Mouse (Mus musculus): ENCODE results near the gene Commd1. TPM values are rescaled to one million over a fixed set of nuclear protein-coding genes. Genes with fewer than 3 reads are reported as not detected.

Gene Commd1
- total RNA-seq (2014; rRNA removed) = 44.0 and 64.3 TPM in 2 replicates
- polyA plus RNA-seq (2015; fragmentation: Nextera tagmentation; extraction: Ambion mirVana) = 207 and 250 TPM in 2 replicates

DNA sequence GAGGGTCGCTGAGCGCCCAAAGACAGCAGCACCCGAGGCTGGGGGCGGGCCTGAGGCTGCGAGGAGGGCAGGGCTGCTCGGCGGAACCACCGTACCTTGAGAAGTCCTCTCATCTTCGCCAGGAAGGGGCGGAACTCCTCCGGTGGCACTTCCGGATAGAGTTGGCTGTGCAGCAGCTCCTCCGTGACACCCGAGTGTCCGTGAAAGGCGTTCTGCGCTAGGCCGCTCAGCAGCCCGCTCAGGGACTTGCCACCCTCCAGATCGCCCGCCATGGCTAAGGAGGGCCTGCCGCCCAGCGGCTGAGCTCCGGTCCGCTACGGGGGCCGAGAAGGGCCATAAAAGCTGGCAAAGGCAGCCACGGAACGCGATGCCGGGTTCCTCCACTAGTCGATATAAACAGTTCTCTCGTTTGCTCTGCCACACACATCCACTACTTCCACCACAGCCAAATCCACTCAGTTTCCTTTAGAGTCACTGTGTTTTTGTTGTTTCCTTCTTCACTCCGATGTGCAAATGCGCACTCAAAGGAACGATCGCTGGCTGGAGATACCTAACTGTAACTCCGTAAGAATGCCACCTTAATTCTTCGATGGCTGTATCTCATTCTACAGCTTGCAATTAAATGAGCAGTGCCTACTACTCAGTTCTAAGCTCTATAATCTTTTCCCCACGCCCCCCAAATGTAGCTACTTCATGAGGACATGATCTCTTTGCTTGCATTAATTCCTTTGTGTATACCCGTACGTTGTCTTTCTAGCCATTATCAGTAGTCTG is at the start of gene Commd1, which contains the start of gene Gm28048:
Commd1 (minus strand) TSS at position 399 of the 774 bp plus-strand sequence.
Gm28048 (minus strand) TSS at position 107 of the 774 bp plus-strand sequence.
- ATAC-seq = peak; percentile 96

DNA sequence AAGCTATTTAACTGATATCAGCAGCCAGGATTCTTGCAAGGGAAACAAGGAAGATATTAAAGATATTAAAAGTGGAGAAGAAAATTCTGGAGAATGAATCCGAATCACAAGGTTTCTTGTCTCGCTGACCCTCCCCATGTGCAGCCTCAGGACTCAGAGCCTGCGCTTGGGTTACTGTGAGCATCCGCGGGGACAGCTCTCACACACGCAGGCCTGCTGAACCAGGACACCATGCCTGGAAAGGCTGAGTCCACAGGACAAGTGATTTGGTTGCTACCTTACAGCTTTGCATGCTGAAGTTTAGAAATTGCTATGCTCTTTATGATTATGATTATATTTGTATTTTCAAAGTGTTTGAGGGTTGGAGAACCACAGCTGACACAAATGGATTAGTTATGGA is 47.2 kb upstream of the Commd1 start:
- Histone ChIP-seq H3K27me3 (ENCODE audit: insufficient read depth, low read length) (no peaks in the 10 kb centered on the region), H3K4me1 (ENCODE audit: insufficient read depth) (no peaks in the 10 kb centered on the region), H3K9ac (no peak overlapping the region), H3K9me3 (ENCODE audit: low read length) (no peaks in the 10 kb centered on the region), H3K4me3 (ENCODE audit: low read depth, low read length) (no peak overlapping the region), H3K36me3 (ENCODE audit: insufficient read depth) (no peaks in the 10 kb centered on the region), H3K4me2 (ENCODE audit: low read depth) (no peak overlapping the region), H3K27ac (ENCODE audit: low read depth, low read length) (no peak overlapping the region)
- WGBS = 81% methylated on average over 6 of the region's 6 CpGs
- no peak for ATAC-seq
- DNase-seq = no peak
- TF ChIP-seq CTCF (IDR thresholded peaks at IDR 0.05; ENCODE audit: low read depth) = no peak

More for the DNA sequence above, at the start of gene Commd1, which contains the start of gene Gm28048:
- Histone ChIP-seq H3K9ac (peak within 1 kb of the TSS; percentile 67), H3K27ac (ENCODE audit: low read depth, low read length) (peak within 1 kb of the TSS; percentile 93), H3K4me3 (ENCODE audit: low read depth, low read length) (peak within 1 kb of the TSS; percentile 57), H3K36me3 (ENCODE audit: insufficient read depth) (peaks cover 6% of the 10 kb centered on the region; the same call in 1 of the 2 replicates), H3K4me1 (ENCODE audit: insufficient read depth) (0 out of 2 replicates have a peak, but pooled peaks cover 7% of the 10 kb centered on the region), H3K4me2 (ENCODE audit: low read depth) (peak within 1 kb of the TSS; percentile 54), H3K9me3 (ENCODE audit: low read length) (no peaks in the 10 kb centered on the region), H3K27me3 (ENCODE audit: insufficient read depth, low read length) (no peaks in the 10 kb centered on the region)
- TF ChIP-seq CTCF (IDR thresholded peaks at IDR 0.05; ENCODE audit: low read depth) = peak; percentile 80
- peak; percentile 97 for DNase-seq
- 4% methylated on average over 42 of the region's 42 CpGs for WGBS

DNA sequence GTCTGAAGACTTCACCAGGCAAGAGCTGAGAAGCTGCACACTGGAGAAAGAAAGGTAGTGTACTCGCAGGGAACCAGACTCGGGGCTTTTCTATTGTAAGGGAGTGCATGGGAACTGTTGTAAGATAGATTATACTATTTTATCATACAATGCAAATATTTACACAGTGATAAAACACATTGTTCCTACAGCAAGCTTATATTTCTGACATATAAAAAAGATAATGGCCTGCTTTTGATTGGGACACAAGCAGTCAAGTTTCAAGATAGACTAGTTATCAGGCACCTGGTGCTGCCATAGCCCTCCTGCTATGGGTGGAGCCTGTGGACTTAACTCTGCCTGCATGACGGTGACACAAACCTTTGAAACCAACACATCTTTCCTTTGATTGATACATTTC is 46.8 kb upstream of the Commd1 start:
- no peaks in the 10 kb centered on the region for H3K9me3 ChIP-seq (ENCODE audit: low read length)
- H3K27me3 ChIP-seq (ENCODE audit: insufficient read depth, low read length) = no peaks in the 10 kb centered on the region
- no peak overlapping the region for H3K4me2 ChIP-seq (ENCODE audit: low read depth)
- no peak overlapping the region for H3K4me3 ChIP-seq (ENCODE audit: low read depth, low read length)
- no peak for TF ChIP-seq CTCF (IDR thresholded peaks at IDR 0.05; ENCODE audit: low read depth)
- no peak overlapping the region for H3K27ac ChIP-seq (ENCODE audit: low read depth, low read length)
- H3K9ac ChIP-seq = no peak overlapping the region
- DNase-seq (no peak), ATAC-seq (no peak)
- WGBS = 68% methylated on average over 3 of the region's 3 CpGs
- H3K4me1 ChIP-seq (ENCODE audit: insufficient read depth) = no peaks in the 10 kb centered on the region
- H3K36me3 ChIP-seq (ENCODE audit: insufficient read depth) = no peaks in the 10 kb centered on the region

DNA sequence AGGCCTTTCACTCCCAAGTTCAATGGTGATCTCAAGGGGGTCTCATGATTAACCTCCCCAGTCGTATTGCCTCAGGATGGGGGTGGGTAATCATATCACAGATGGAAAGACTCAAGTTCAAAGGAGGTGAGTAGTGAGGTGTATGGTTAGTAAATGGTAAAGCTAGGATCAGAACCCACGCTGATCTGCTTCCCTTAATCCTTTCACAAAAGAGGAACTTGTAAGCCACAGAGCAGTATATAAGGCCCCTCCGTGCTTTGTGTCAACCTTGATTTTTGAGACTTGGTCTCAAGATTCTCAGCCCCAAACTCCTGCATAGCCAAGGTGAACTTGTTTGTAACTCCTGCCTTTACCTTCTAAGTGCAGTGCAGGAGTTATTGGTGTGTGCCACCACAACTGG is 42.0 kb upstream of the Commd1 start:
- TF ChIP-seq CTCF (IDR thresholded peaks at IDR 0.05; ENCODE audit: low read depth) = no peak
- DNase-seq (no peak), ATAC-seq (no peak)
- Histone ChIP-seq H3K4me3 (ENCODE audit: low read depth, low read length) (no peak overlapping the region), H3K4me1 (ENCODE audit: insufficient read depth) (no peaks in the 10 kb centered on the region), H3K36me3 (ENCODE audit: insufficient read depth) (no peaks in the 10 kb centered on the region), H3K27me3 (ENCODE audit: insufficient read depth, low read length) (no peaks in the 10 kb centered on the region), H3K4me2 (ENCODE audit: low read depth) (no peak overlapping the region), H3K27ac (ENCODE audit: low read depth, low read length) (no peak overlapping the region), H3K9ac (no peak overlapping the region), H3K9me3 (ENCODE audit: low read length) (no peaks in the 10 kb centered on the region)
- WGBS = 54% methylated on average over 3 of the region's 3 CpGs

DNA sequence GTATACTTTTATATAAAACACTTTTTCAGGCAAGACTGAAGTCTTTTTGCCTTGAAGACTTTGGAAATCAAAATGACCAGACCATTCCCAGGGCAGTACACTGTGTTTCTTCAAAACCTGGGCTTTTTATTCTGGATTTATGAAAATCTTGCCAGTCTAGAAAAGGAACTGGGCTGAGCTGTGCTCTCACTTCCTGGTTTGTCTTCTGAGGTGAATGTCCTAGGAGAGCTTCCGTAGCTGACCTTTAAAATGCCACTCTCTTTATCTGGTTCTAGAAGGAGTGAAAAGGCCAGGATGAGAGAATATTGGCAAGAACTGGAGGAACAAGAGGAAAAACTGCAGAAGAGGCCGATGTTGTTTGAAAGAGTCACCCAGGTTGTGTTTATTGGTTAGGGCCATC is 41.0 kb upstream of the Commd1 start:
- no peak overlapping the region for H3K27ac ChIP-seq (ENCODE audit: low read depth, low read length)
- 96% methylated on average over 2 of the region's 2 CpGs for WGBS
- H3K4me2 ChIP-seq (ENCODE audit: low read depth) = no peak overlapping the region
- no peaks in the 10 kb centered on the region for H3K9me3 ChIP-seq (ENCODE audit: low read length)
- no peak for TF ChIP-seq CTCF (IDR thresholded peaks at IDR 0.05; ENCODE audit: low read depth)
- H3K9ac ChIP-seq = no peak overlapping the region
- H3K36me3 ChIP-seq (ENCODE audit: insufficient read depth) = no peaks in the 10 kb centered on the region
- ATAC-seq (no peak), DNase-seq (no peak)
- H3K4me1 ChIP-seq (ENCODE audit: insufficient read depth) = no peaks in the 10 kb centered on the region
- H3K4me3 ChIP-seq (ENCODE audit: low read depth, low read length) = no peak overlapping the region
- no peaks in the 10 kb centered on the region for H3K27me3 ChIP-seq (ENCODE audit: insufficient read depth, low read length)

DNA sequence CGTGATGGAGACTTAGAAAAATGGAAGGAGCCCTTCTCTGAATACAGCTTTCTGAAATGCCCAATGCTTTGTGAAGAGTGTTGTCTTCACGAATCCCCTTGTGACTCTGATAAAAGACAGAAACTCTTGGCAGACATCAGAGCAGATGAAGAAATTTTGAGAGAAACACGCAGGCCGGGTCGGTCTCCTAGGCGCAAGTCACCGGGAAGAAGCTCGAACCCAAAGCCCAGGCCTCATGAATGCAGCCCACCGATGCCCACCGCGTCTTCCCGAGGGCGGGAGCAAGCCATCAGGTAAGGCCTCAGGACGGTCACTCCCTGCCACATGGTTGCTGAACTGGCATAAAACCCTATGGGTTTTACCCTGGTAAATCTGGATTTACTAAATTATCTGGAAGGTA is 38.7 kb upstream of the Commd1 start:
- no peak overlapping the region for H3K27ac ChIP-seq (ENCODE audit: low read depth, low read length)
- no peaks in the 10 kb centered on the region for H3K4me1 ChIP-seq (ENCODE audit: insufficient read depth)
- H3K27me3 ChIP-seq (ENCODE audit: insufficient read depth, low read length) = no peaks in the 10 kb centered on the region
- no peaks in the 10 kb centered on the region for H3K36me3 ChIP-seq (ENCODE audit: insufficient read depth)
- H3K9me3 ChIP-seq (ENCODE audit: low read length) = no peaks in the 10 kb centered on the region
- no peak overlapping the region for H3K4me3 ChIP-seq (ENCODE audit: low read depth, low read length)
- no peak overlapping the region for H3K9ac ChIP-seq
- H3K4me2 ChIP-seq (ENCODE audit: low read depth) = no peak overlapping the region
- 96% methylated on average over 14 of the region's 14 CpGs for WGBS
- DNase-seq (no peak), ATAC-seq (no peak)
- TF ChIP-seq CTCF (IDR thresholded peaks at IDR 0.05; ENCODE audit: low read depth) = no peak

DNA sequence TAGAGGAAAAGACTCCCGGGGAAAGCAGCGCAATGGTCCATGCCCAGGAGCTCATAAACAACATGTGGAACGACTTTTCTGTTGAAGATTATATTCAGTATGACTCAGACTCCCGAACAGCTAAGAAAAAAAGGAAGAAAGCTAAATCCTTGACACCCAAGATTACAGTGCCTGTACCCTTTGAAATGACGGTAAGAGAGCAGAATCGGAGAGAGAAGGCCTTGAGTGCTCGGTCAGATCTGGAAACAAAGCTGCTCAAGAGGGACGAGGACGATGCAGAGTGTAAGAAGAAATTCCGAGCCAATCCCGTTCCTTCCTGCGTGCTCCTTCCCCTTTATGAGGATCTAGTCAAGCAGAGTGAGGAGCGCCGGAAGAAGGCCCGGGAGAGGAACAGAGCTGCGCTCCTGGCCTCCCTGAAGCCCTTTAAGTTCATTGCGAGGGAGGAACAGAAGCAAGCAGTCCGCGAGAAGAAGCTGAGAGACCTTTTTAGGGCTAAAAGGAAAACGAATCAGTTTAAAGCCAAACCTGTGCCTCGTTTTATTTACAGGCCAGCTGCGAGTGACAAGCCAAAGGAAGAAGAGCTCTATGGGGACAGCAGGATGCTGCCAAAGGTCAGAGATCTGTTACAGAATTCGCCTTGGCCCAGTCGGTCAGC is 38.1 kb upstream of the Commd1 start:
- H3K4me3 ChIP-seq (ENCODE audit: low read depth, low read length) = no peak overlapping the region
- ATAC-seq = no peak
- no peaks in the 10 kb centered on the region for H3K9me3 ChIP-seq (ENCODE audit: low read length)
- H3K36me3 ChIP-seq (ENCODE audit: insufficient read depth) = no peaks in the 10 kb centered on the region
- no peak overlapping the region for H3K4me2 ChIP-seq (ENCODE audit: low read depth)
- no peak for TF ChIP-seq CTCF (IDR thresholded peaks at IDR 0.05; ENCODE audit: low read depth)
- WGBS = 68% methylated on average over 24 of the region's 24 CpGs
- H3K27me3 ChIP-seq (ENCODE audit: insufficient read depth, low read length) = no peaks in the 10 kb centered on the region
- no peak overlapping the region for H3K27ac ChIP-seq (ENCODE audit: low read depth, low read length)
- no peak for DNase-seq
- H3K9ac ChIP-seq = no peak overlapping the region
- H3K4me1 ChIP-seq (ENCODE audit: insufficient read depth) = no peaks in the 10 kb centered on the region
